Mouse (Mus musculus): ENCODE measurements around the gene 1700003F12Rik.

GRCm38 (mm10) chr2:154589051-154589450, 42.2 kb downstream of the 1700003F12Rik start:
- TF ChIP-seq GATA1 (IDR thresholded peaks at IDR 0.05; ENCODE audit: borderline replicate concordance, low read length): no peak
- no peak for TF ChIP-seq FLI1 (IDR thresholded peaks at IDR 0.05; ENCODE audit: low read length)

All from megakaryocyte, embryonic 14.5 days (primary cell).